Mouse (Mus musculus) limb, embryonic 15.5 days (tissue): Measurements from ENCODE around the gene Zfp768. TPM values are rescaled to one million over a fixed set of nuclear protein-coding genes. Genes with fewer than 3 reads are reported as not detected.

ENCODE experiments used
- polyA plus RNA-seq: library from polyadenylated mRNA; unstranded; fragments of >200 nt; fragmentation: Nextera tagmentation; extraction: Ambion mirVana; gene quantifications from 2 replicates; pipeline ENCODE4 v1.2.1, GENCODE M21; 2015

Zfp768 gene
- polyA plus RNA-seq, 1 experiment from 2014 or later, result 16.4 TPM

Other genes starting within 250 kb of the Zfp768 start
- gene Qprt, start 223.4 kb downstream of the Zfp768 start, polyA plus RNA-seq, result 4.1 and 6.3 TPM in 2 replicates
- gene Spn, start 207.8 kb downstream of the Zfp768 start, polyA plus RNA-seq, result 0.81 and 0.84 TPM in 2 replicates
- 53.6 and 55.1 TPM in 2 replicates for gene Cd2bp2, start 149.5 kb downstream of the Zfp768 start, polyA plus RNA-seq
- gene Tbc1d10b, start 137.1 kb downstream of the Zfp768 start, polyA plus RNA-seq, result 24.6 and 25.5 TPM in 2 replicates
- 422 and 1,232 TPM in 2 replicates for gene Mylpf, start 136.7 kb downstream of the Zfp768 start, polyA plus RNA-seq
- gene Zfp553, start 112.5 kb downstream of the Zfp768 start, polyA plus RNA-seq, result 37.3 and 38.4 TPM in 2 replicates
- 19.6 and 22.7 TPM in 2 replicates for gene Sept1, start 112.5 kb downstream of the Zfp768 start, polyA plus RNA-seq
- gene Zfp771, start 101.3 kb downstream of the Zfp768 start, polyA plus RNA-seq, result 69.7 and 71.7 TPM in 2 replicates
- gene Dctpp1, start 84.9 kb downstream of the Zfp768 start, polyA plus RNA-seq, result 127 and 138 TPM in 2 replicates
- 56.7 and 59.1 TPM in 2 replicates for gene Sephs2, start 71.5 kb downstream of the Zfp768 start, polyA plus RNA-seq
- gene Itgal, start 49.3 kb downstream of the Zfp768 start, polyA plus RNA-seq, result 1.2 and 1.3 TPM in 2 replicates
- 9.4 and 10.1 TPM in 2 replicates for gene Zfp747, start 30.5 kb upstream of the Zfp768 start, polyA plus RNA-seq
- 5.6 and 6.5 TPM in 2 replicates for gene 9130019O22Rik, start 41.6 kb upstream of the Zfp768 start, polyA plus RNA-seq
- 7.5 and 8.1 TPM in 2 replicates for gene E430018J23Rik, start 48.0 kb upstream of the Zfp768 start, polyA plus RNA-seq
- 9.7 and 9.8 TPM in 2 replicates for gene Zfp764, start 61.2 kb upstream of the Zfp768 start, polyA plus RNA-seq
- gene Zfp688, start 76.5 kb upstream of the Zfp768 start, polyA plus RNA-seq, result 22.9 and 24.0 TPM in 2 replicates
- 9.4 and 9.8 TPM in 2 replicates for gene Zfp689, start 103.6 kb upstream of the Zfp768 start, polyA plus RNA-seq
- gene Prr14, start 114.0 kb upstream of the Zfp768 start, polyA plus RNA-seq, result 37.4 and 45.2 TPM in 2 replicates
- gene Fbrs, start 133.6 kb upstream of the Zfp768 start, polyA plus RNA-seq, result 13.7 and 16.0 TPM in 2 replicates
- gene Srcap, start 166.4 kb upstream of the Zfp768 start, polyA plus RNA-seq, result 37.6 and 40.0 TPM in 2 replicates
- 12.3 and 13.1 TPM in 2 replicates for gene Gm42715, start 174.0 kb upstream of the Zfp768 start, polyA plus RNA-seq
- 8.7 and 12.1 TPM in 2 replicates for gene Tmem265, start 215.8 kb upstream of the Zfp768 start, polyA plus RNA-seq
- 39.3 and 41.5 TPM in 2 replicates for gene Phkg2, start 227.8 kb upstream of the Zfp768 start, polyA plus RNA-seq
- gene Ccdc189, start 243.0 kb upstream of the Zfp768 start, polyA plus RNA-seq, result 4.2 and 7.2 TPM in 2 replicates
- 42.9 and 46.1 TPM in 2 replicates for gene Rnf40, start 243.2 kb upstream of the Zfp768 start, polyA plus RNA-seq